Mouse (Mus musculus): Measurements from ENCODE around the gene Urgcp. TPM values are rescaled to one million over a fixed set of nuclear protein-coding genes. Genes with fewer than 3 reads are reported as not detected.

Urgcp gene
- polyA plus RNA-seq, 1 experiment = 21.3 TPM

DNA sequence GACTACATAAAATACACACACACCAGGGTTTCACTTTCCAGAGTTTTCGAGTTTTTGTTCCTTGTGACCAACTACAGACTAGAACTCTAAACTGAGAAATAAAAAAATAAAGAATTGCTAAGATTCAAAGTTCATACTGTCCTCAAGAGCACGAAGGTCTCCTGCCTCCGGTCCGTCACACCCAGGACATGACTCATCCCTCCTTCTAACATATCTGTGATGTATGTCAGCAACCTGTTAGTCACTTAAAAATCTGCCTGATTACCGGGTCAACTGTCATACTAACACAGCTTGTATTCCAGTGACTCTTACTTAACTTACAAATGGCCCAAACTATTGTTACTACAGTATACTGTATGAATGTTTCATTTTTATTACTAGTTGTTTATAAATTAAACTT lies 25.0 kb downstream of the Urgcp start:
- no peaks in the 10 kb centered on the region for H3K36me3 ChIP-seq (ENCODE audit: control insufficient read depth, insufficient read depth)
- H3K79me2 ChIP-seq (ENCODE audit: control insufficient read depth, insufficient read depth) = peaks cover 86% of the 10 kb centered on the region
- H3K4me3 ChIP-seq = no peak overlapping the region
- peak overlapping the region; percentile 48 for H3K4me2 ChIP-seq (ENCODE audit: low read depth)
- no peaks in the 10 kb centered on the region for H3K27me3 ChIP-seq (ENCODE audit: control insufficient read depth, insufficient read depth, insufficient read length)
- TF ChIP-seq E2F4 (IDR thresholded peaks at IDR 0.05; ENCODE audit: insufficient read depth) (no peak), MYOG (IDR thresholded peaks at IDR 0.05; ENCODE audit: control insufficient read depth in 1 of 3, insufficient read depth in 1 of 3, insufficient read length in 2 of 3, low read depth in 2 of 3) (no peak), MYOD1 (IDR thresholded peaks at IDR 0.05; ENCODE audit: control insufficient read depth in 1 of 3, insufficient read length in 2 of 3, low read depth in 2 of 3) (no peak), SRF (IDR thresholded peaks at IDR 0.05; ENCODE audit: control insufficient read depth, insufficient read length, low read depth) (no peak), REST (IDR thresholded peaks at IDR 0.05; ENCODE audit: insufficient read depth, insufficient read length) (no peak), TCF12 (IDR thresholded peaks at IDR 0.05; ENCODE audit: insufficient read depth, poor library complexity, severe bottlenecking) (no peak), MAX (IDR thresholded peaks at IDR 0.05; ENCODE audit: low read depth) (no peak), CEBPB (IDR thresholded peaks at IDR 0.05; ENCODE audit: insufficient read depth, poor library complexity, severe bottlenecking) (no peak), TCF3 (IDR thresholded peaks at IDR 0.05; ENCODE audit: insufficient read length, low read depth) (no peak), USF1 (IDR thresholded peaks at IDR 0.05; ENCODE audit: low read depth) (no peak), POLR2AphosphoS2 (IDR thresholded peaks at IDR 0.05; ENCODE audit: insufficient read length, low read depth) (no peak), POLR2A (IDR thresholded peaks at IDR 0.05; ENCODE audit: insufficient read length, low read depth) (no peak)
- no peak overlapping the region for H3ac ChIP-seq (ENCODE audit: control insufficient read depth, insufficient read length)

GRCm38 (mm10) chr11:5734323-5734722 lies 27.9 kb downstream of the Urgcp start:
- Histone ChIP-seq H3K79me2 (ENCODE audit: control insufficient read depth, insufficient read depth) (peaks cover 90% of the 10 kb centered on the region), H3K4me3 (no peak overlapping the region)
- TF ChIP-seq MAX (IDR thresholded peaks at IDR 0.05; ENCODE audit: low read depth) (no peak), CEBPB (IDR thresholded peaks at IDR 0.05; ENCODE audit: insufficient read depth, poor library complexity, severe bottlenecking) (no peak), POLR2A (IDR thresholded peaks at IDR 0.05; ENCODE audit: insufficient read length, low read depth) (no peak), REST (IDR thresholded peaks at IDR 0.05; ENCODE audit: insufficient read depth, insufficient read length) (no peak), TCF3 (IDR thresholded peaks at IDR 0.05; ENCODE audit: insufficient read length, low read depth) (no peak), SRF (IDR thresholded peaks at IDR 0.05; ENCODE audit: control insufficient read depth, insufficient read length, low read depth) (no peak), USF1 (IDR thresholded peaks at IDR 0.05; ENCODE audit: low read depth) (no peak), TCF12 (IDR thresholded peaks at IDR 0.05; ENCODE audit: insufficient read depth, poor library complexity, severe bottlenecking) (no peak), MYOG (IDR thresholded peaks at IDR 0.05; ENCODE audit: control insufficient read depth in 1 of 3, insufficient read depth in 1 of 3, insufficient read length in 2 of 3, low read depth in 2 of 3) (no peak), E2F4 (IDR thresholded peaks at IDR 0.05; ENCODE audit: insufficient read depth) (no peak), MYOD1 (IDR thresholded peaks at IDR 0.05; ENCODE audit: control insufficient read depth in 1 of 3, insufficient read length in 2 of 3, low read depth in 2 of 3) (no peak), POLR2AphosphoS2 (IDR thresholded peaks at IDR 0.05; ENCODE audit: insufficient read length, low read depth) (no peak)

GRCm38 (mm10) chr11:5732401-5732800 lies 29.8 kb downstream of the Urgcp start:
- Histone ChIP-seq H3K4me3 (no peak overlapping the region), H3K27me3 (ENCODE audit: control insufficient read depth, insufficient read depth, insufficient read length) (no peaks in the 10 kb centered on the region), H3K4me2 (ENCODE audit: low read depth) (peak overlapping the region; percentile 37), H3K36me3 (ENCODE audit: control insufficient read depth, insufficient read depth) (no peaks in the 10 kb centered on the region), H3ac (ENCODE audit: control insufficient read depth, insufficient read length) (no peak overlapping the region), H3K79me2 (ENCODE audit: control insufficient read depth, insufficient read depth) (peaks cover 91% of the 10 kb centered on the region)
- no peak for TF ChIP-seq POLR2AphosphoS2 (IDR thresholded peaks at IDR 0.05; ENCODE audit: insufficient read length, low read depth)
- TF ChIP-seq TCF12 (IDR thresholded peaks at IDR 0.05; ENCODE audit: insufficient read depth, poor library complexity, severe bottlenecking) = peak; percentile 67
- TF ChIP-seq REST (IDR thresholded peaks at IDR 0.05; ENCODE audit: insufficient read depth, insufficient read length) = no peak
- TF ChIP-seq MYOD1 (IDR thresholded peaks at IDR 0.05; ENCODE audit: control insufficient read depth in 1 of 3, insufficient read length in 2 of 3, low read depth in 2 of 3) = peak; percentile 58 to 98 (median 96)
- TF ChIP-seq E2F4 (IDR thresholded peaks at IDR 0.05; ENCODE audit: insufficient read depth) = no peak
- peak; percentile 21 for TF ChIP-seq POLR2A (IDR thresholded peaks at IDR 0.05; ENCODE audit: insufficient read length, low read depth)
- no peak for TF ChIP-seq MAX (IDR thresholded peaks at IDR 0.05; ENCODE audit: low read depth)
- TF ChIP-seq TCF3 (IDR thresholded peaks at IDR 0.05; ENCODE audit: insufficient read length, low read depth) = peak; percentile 88
- no peak for TF ChIP-seq SRF (IDR thresholded peaks at IDR 0.05; ENCODE audit: control insufficient read depth, insufficient read length, low read depth)
- TF ChIP-seq MYOG (IDR thresholded peaks at IDR 0.05; ENCODE audit: control insufficient read depth in 1 of 3, insufficient read depth in 1 of 3, insufficient read length in 2 of 3, low read depth in 2 of 3) = peak; percentile 96 to 98 (median 96)
- no peak for TF ChIP-seq USF1 (IDR thresholded peaks at IDR 0.05; ENCODE audit: low read depth)
- no peak for TF ChIP-seq CEBPB (IDR thresholded peaks at IDR 0.05; ENCODE audit: insufficient read depth, poor library complexity, severe bottlenecking)

More at GRCm38 (mm10) chr11:5734323-5734722, 27.9 kb downstream of the Urgcp start:
- Histone ChIP-seq H3K27me3 (ENCODE audit: control insufficient read depth, insufficient read depth, insufficient read length) (no peaks in the 10 kb centered on the region), H3K4me2 (ENCODE audit: low read depth) (peak overlapping the region; percentile 28), H3K36me3 (ENCODE audit: control insufficient read depth, insufficient read depth) (no peaks in the 10 kb centered on the region), H3ac (ENCODE audit: control insufficient read depth, insufficient read length) (no peak overlapping the region)

GRCm38 (mm10) chr11:5729582-5729981 lies 32.6 kb downstream of the Urgcp start:
- Histone ChIP-seq H3K4me2 (ENCODE audit: low read depth) (no peak overlapping the region), H3ac (ENCODE audit: control insufficient read depth, insufficient read length) (no peak overlapping the region), H3K27me3 (ENCODE audit: control insufficient read depth, insufficient read depth, insufficient read length) (no peaks in the 10 kb centered on the region), H3K36me3 (ENCODE audit: control insufficient read depth, insufficient read depth) (no peaks in the 10 kb centered on the region), H3K4me3 (no peak overlapping the region), H3K79me2 (ENCODE audit: control insufficient read depth, insufficient read depth) (peaks cover 87% of the 10 kb centered on the region)
- TF ChIP-seq REST (IDR thresholded peaks at IDR 0.05; ENCODE audit: insufficient read depth, insufficient read length) = no peak
- TF ChIP-seq POLR2A (IDR thresholded peaks at IDR 0.05; ENCODE audit: insufficient read length, low read depth) = no peak
- TF ChIP-seq MYOG (IDR thresholded peaks at IDR 0.05; ENCODE audit: control insufficient read depth in 1 of 3, insufficient read depth in 1 of 3, insufficient read length in 2 of 3, low read depth in 2 of 3) = no peak
- TF ChIP-seq E2F4 (IDR thresholded peaks at IDR 0.05; ENCODE audit: insufficient read depth) = no peak
- no peak for TF ChIP-seq TCF3 (IDR thresholded peaks at IDR 0.05; ENCODE audit: insufficient read length, low read depth)
- no peak for TF ChIP-seq CEBPB (IDR thresholded peaks at IDR 0.05; ENCODE audit: insufficient read depth, poor library complexity, severe bottlenecking)
